Mouse (Mus musculus) E14TG2a.4 (cell line): ENCODE data around the gene Glis3.

Source experiments
- CTCF ChIP-seq: conservative IDR thresholded peaks from 2 replicates; pipeline ENCODE4 v1.5.1; 2014; ENCODE audit warnings: low read length
- POU5F1 ChIP-seq: IDR thresholded peaks from 2 replicates; pipeline ENCODE4 v1.6.1; 2014; ENCODE audit warnings: low read length, borderline replicate concordance

DNA sequence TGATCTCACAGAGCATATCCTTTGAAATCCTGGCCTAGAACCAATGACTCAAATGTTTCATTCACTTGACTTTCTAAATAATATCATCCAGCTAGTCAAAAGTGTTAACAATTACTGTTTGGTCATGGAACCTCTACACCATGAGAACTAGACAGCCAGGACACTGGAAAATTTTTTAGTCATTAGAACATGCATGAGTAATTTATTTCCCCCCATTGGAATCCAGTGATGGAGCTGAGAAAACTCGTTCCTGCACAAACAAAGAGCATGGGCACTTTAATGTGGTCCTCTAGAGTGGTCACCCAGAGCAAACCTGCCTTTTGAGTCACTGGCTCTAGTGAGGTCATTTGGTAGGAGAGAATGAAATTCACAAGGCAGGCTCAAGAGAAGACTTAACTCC is 55.3 kb downstream of the Glis3 start:
- no peak for TF ChIP-seq CTCF
- TF ChIP-seq POU5F1 = no peak
